Mouse (Mus musculus) adrenal gland, adult 10 weeks (tissue): ENCODE measurements around the gene Rpain. TPM values are rescaled to one million over a fixed set of nuclear protein-coding genes. Genes with fewer than 3 reads are reported as not detected.

Source experiments
- polyA plus RNA-seq: library from polyadenylated mRNA; stranded (reverse); fragments of 350-450 nt; fragmentation: Illumina TruSeq; extraction: RNeasy Lipid Tissue Mini Kit (QIAGEN cat#74804); gene quantifications from one replicate; pipeline ENCODE4 v1.2.3, GENCODE M21; 2014; ENCODE audit warnings: low read depth, low replicate concordance

Rpain gene
- 11.4 TPM for polyA plus RNA-seq

GRCm38 (mm10) chr11:70969821-70970559, at the start of gene Rpain, which contains the start of gene Nup88:
TSS of gene Rpain (plus strand) at chr11:70970213.
TSS of gene Nup88 (minus strand) at chr11:70969973.

GRCm38 (mm10) chr11:70982557-70983228, 12.7 kb downstream of the Rpain start, which contains the start of gene C1qbp:
TSS of gene C1qbp (minus strand) at chr11:70983026.

DNA sequence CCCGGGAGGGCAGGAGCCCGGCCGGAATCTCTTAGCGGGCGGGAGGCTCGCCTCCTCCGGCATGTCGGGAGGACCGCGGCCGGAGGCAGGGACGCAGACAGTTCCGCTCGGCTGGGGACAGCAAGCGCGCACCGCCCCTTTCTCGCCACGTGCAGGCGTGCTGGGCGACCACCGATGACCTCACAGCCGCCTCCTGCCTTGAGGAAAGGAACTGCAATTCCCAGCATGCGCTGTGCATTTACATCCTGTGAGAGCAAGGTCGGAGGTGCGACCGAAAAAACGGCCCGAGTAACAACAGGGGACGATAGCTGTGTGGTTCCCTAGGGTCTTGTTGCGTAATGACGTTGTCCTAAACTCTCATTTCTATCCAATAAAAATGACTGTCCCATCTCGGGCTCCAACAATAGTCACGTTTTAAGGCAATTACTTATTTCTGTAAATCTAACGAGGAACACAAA, 34.3 kb downstream of the Rpain start, which contains the start of gene Dhx33:
Gene Dhx33 (minus strand): TSS at position 122 of the 458 bp plus-strand sequence.

GRCm38 (mm10) chr11:71019201-71020068, 49.4 kb downstream of the Rpain start, which contains the start of the genes Mis12 and Derl2:
TSS of gene Mis12 (plus strand) at chr11:71019611.
TSS of gene Derl2 (minus strand) at chr11:71019841.

Other genes with a start within 250 kb of the Rpain start
- gene Zfp3, start 206.0 kb upstream of the Rpain start, polyA plus RNA-seq: 4.4 TPM
- 1.6 TPM for gene Scimp, start 157.6 kb upstream of the Rpain start, polyA plus RNA-seq
- gene Rabep1, start 125.4 kb upstream of the Rpain start, polyA plus RNA-seq: 341 TPM
- 164 TPM for gene Nup88, start 240 bp upstream of the Rpain start, polyA plus RNA-seq
- 220 TPM for gene C1qbp, start 12.8 kb downstream of the Rpain start, polyA plus RNA-seq
- 24.1 TPM for gene Dhx33, start 34.2 kb downstream of the Rpain start, polyA plus RNA-seq
- 93.6 TPM for gene Mis12, start 49.4 kb downstream of the Rpain start, polyA plus RNA-seq
- 112 TPM for gene Derl2, start 49.6 kb downstream of the Rpain start, polyA plus RNA-seq
- gene 6330403K07Rik, start 63.3 kb downstream of the Rpain start, polyA plus RNA-seq: 15.7 TPM
- 0.23 TPM for gene Nlrp1a, start 174.5 kb downstream of the Rpain start, polyA plus RNA-seq